Mouse (Mus musculus) ovary, adult 2 months (tissue): ENCODE data around the gene Spast. TPM values are rescaled to one million over a fixed set of nuclear protein-coding genes. Genes with fewer than 3 reads are reported as not detected.

ENCODE experiments used
- polyA plus RNA-seq: library from polyadenylated mRNA; depleted of rRNA; stranded (reverse); fragments of >200 nt; gene quantifications from 2 replicates; pipeline ENCODE4 v1.2.3, GENCODE M21; 2012; rRNA removed

The Spast gene
- polyA plus RNA-seq, result 10.6 and 14.1 TPM in 2 replicates

GRCm38 (mm10) chr17:74338937-74339804, at the start of gene Spast:
Spast (plus strand) TSS chr17:74338987.

GRCm38 (mm10) chr17:74295026-74295970, 43.5 kb upstream of the Spast start, which contains the start of gene Memo1:
Memo1 (minus strand) TSS chr17:74295521.

DNA sequence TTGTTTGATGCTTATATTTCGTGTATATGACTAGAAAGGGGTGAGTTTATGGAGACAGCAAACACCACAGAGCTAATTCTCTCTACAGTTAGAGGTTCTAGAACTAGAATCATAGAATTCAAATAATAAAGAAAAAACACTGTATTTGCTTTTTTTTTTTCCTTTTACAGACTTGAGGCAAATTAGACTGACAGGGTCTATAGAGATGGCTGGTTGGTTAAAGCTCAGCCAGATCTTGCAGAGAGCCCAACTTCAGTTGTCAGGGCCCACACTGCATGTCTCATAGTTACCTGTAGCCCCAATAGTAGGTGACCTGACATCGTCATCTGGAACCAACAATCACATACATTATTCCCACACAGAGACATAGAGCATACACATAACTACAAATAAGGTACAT, 14.9 kb upstream of the Spast start, which contains the start of gene Dpy30:
Gene Dpy30 (minus strand): TSS at position 101 of the 400 bp plus-strand sequence.

DNA sequence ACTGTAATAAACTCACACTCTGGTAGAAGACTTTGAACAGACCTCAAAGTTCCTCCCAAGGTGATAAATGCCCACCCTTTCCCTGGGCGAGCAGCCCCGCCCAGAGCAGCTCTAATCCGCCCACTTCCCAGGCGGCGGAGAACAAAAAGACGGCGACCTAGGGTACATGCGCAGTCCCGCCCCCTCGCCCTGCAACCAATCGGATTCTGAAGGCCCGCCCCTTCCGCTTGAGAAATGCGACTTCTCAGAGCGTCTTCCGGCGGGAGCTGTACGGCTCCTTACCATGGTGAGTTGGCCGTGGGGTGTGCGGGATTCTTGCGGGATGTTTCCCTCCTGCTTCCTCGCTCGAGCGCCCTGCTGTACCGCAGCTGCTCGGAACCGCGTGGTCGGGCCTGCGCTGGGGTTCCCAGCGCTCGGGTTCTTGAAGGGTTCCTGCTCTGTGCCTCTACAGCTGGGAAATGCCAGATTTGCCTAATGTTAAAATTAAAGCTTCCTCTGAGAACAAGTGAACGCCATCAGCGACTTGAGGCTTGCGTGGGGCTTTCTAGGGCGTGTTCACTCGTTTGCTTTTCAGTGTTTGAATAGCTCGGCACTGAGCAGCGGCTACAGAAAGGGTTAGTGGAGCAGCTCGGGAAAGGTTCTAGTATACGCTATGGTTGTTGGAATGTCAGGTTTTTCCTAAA, 56.7 kb downstream of the Spast start, which contains the start of gene Slc30a6:
Gene Slc30a6 (plus strand): TSS at position 226 of the 683 bp plus-strand sequence.

Other genes with a start within 250 kb of the Spast start
- gene Memo1, start 43.5 kb upstream of the Spast start, polyA plus RNA-seq, result 42.2 and 45.6 TPM in 2 replicates
- gene Dpy30, start 15.0 kb upstream of the Spast start, polyA plus RNA-seq, result 27.8 and 32.4 TPM in 2 replicates
- 12.1 and 19.2 TPM in 2 replicates for gene Slc30a6, start 56.6 kb downstream of the Spast start, polyA plus RNA-seq
- gene Nlrc4, start 120.2 kb downstream of the Spast start, polyA plus RNA-seq, result 0.16 and 0.20 TPM in 2 replicates
- gene Yipf4, start 150.5 kb downstream of the Spast start, polyA plus RNA-seq, result 198 and 347 TPM in 2 replicates
- gene Birc6, start 189.3 kb downstream of the Spast start, polyA plus RNA-seq, result 96.4 and 104 TPM in 2 replicates